Mouse (Mus musculus) hindlimb bud, embryonic 11.5 days (tissue): ENCODE data around the gene Fst.

Experiments used
- DNase-seq: peaks from one replicate; pipeline ENCODE4 v3.0.0-alpha.2; 2012; ENCODE audit warnings: low read depth, low spot score; ENCODE audit errors: extremely low spot score

Gene Fst

GRCm38 (mm10) chr13:114458886-114459700, at the start of gene Fst:
TSS of gene Fst (minus strand) at chr13:114458951.
- no peak for DNase-seq

GRCm38 (mm10) chr13:114493826-114494225, 35.1 kb upstream of the Fst start:
- DNase-seq = no peak

GRCm38 (mm10) chr13:114488178-114488577, 29.4 kb upstream of the Fst start:
- DNase-seq = no peak

GRCm38 (mm10) chr13:114478329-114478728, 19.6 kb upstream of the Fst start:
- no peak for DNase-seq

GRCm38 (mm10) chr13:114469945-114470344, 11.2 kb upstream of the Fst start:
- no peak for DNase-seq

- no peak for DNase-seq
These were observed 7.6 kb upstream of the Fst start for GRCm38 (mm10) chr13:114466269-114466919.

- DNase-seq = no peak
These were observed 6.6 kb upstream of the Fst start for GRCm38 (mm10) chr13:114465387-114465786.

- DNase-seq = no peak
These were observed 6.1 kb upstream of the Fst start for GRCm38 (mm10) chr13:114464824-114465223.

- no peak for DNase-seq
These were observed 4.0 kb upstream of the Fst start for GRCm38 (mm10) chr13:114462548-114463408.

- DNase-seq = no peak
These were observed 1.6 kb upstream of the Fst start for GRCm38 (mm10) chr13:114460306-114460892.

GRCm38 (mm10) chr13:114459701-114460160, 980 bp upstream of the Fst start:
- no peak for DNase-seq

- no peak for DNase-seq
These were observed 363 bp downstream of the Fst start for GRCm38 (mm10) chr13:114458291-114458885.

GRCm38 (mm10) chr13:114457567-114458120, 1.1 kb downstream of the Fst start:
- no peak for DNase-seq

GRCm38 (mm10) chr13:114456766-114457566, 1.8 kb downstream of the Fst start:
- DNase-seq = no peak

- DNase-seq = no peak
These were observed 2.5 kb downstream of the Fst start for GRCm38 (mm10) chr13:114456224-114456623.

- DNase-seq = no peak
These were observed 3.0 kb downstream of the Fst start for GRCm38 (mm10) chr13:114455788-114456187.

GRCm38 (mm10) chr13:114447213-114447612, 11.5 kb downstream of the Fst start:
- no peak for DNase-seq

GRCm38 (mm10) chr13:114432491-114432890, 26.3 kb downstream of the Fst start:
- DNase-seq = no peak

GRCm38 (mm10) chr13:114425230-114425629, 33.5 kb downstream of the Fst start:
- DNase-seq = no peak
